Mouse (Mus musculus): ENCODE measurements around the gene Ryk. TPM values are rescaled to one million over a fixed set of nuclear protein-coding genes. Genes with fewer than 3 reads are reported as not detected.
"Not testable (repeated sequence)": the region's sequence is repeated elsewhere in the genome, so short reads cannot be mapped to it uniquely, and the experiment has no call there.

The Ryk gene
- polyA plus RNA-seq, 1 experiment: 68.9 TPM

DNA sequence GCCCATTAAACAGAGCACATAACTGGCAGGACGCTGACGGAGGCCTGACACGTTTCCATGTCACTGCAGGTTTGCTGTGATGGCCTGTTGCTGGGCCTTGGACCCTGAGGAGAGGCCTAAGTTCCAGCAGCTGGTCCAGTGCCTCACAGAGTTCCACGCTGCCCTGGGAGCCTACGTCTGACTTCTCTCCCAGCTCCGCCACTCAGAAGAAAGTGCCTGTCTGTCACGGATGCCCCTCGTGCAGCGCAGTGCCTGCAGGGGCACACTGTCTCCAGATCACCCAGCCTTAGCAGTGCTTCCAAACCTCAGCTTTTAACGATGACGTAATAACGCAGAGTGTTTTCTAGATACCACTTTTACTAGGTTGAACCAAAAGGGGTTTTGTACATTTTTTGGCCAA lies 72.1 kb downstream of the Ryk start:
- no peak overlapping the region for H3K4me3 ChIP-seq
- no peak for TF ChIP-seq TCF12 (IDR thresholded peaks at IDR 0.05; ENCODE audit: insufficient read depth, poor library complexity, severe bottlenecking)
- TF ChIP-seq MYOG (IDR thresholded peaks at IDR 0.05; ENCODE audit: control insufficient read depth in 1 of 3, insufficient read depth in 1 of 3, insufficient read length in 2 of 3, low read depth in 2 of 3): no peak
- H3K36me3 ChIP-seq (ENCODE audit: control insufficient read depth, insufficient read depth): peaks cover 25% of the 10 kb centered on the region
- no peaks in the 10 kb centered on the region for H3K79me2 ChIP-seq (ENCODE audit: control insufficient read depth, insufficient read depth)
- no peak overlapping the region for H3K4me2 ChIP-seq (ENCODE audit: low read depth)
- no peak overlapping the region for H3ac ChIP-seq (ENCODE audit: control insufficient read depth, insufficient read length)
- no peaks in the 10 kb centered on the region for H3K27me3 ChIP-seq (ENCODE audit: control insufficient read depth, insufficient read depth, insufficient read length)

DNA sequence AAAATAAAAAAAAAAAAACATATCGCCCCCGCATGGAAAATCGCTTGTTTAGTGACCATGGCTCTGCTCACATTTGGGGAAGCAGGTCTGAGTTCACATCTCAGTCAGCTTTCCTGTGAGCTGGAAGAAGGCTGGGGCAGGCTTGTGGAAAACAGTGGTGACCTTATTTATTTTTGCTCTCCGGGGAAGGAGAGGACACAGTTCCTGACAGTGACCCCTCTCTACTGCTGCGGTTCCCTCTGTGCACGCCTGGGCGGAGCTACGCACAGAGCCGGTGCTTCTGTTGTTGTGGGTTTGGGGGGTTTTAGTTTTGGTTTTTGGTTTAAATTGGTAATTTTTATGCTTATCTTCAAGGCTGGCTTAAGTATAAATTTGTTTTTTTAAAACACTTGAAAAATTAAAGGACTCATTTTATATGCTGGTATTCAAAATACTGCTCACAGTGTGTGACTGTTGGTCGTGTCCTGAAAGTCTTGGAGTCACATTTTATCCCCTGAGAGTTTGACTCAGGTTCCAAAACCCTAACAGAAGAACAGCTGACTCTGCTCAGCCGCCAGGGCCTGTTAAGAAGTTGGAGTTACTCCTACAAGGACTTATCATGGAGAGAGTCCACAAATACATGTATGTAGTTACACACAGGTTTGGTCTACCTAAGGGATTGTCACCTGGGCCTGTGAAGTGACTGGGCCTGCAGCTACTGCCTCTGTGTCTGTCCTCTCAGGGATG lies 73.0 kb downstream of the Ryk start:
- Histone ChIP-seq H3ac (ENCODE audit: control insufficient read depth, insufficient read length) (no peak overlapping the region), H3K4me3 (no peak overlapping the region), H3K27me3 (ENCODE audit: control insufficient read depth, insufficient read depth, insufficient read length) (no peaks in the 10 kb centered on the region), H3K36me3 (ENCODE audit: control insufficient read depth, insufficient read depth) (peaks cover 20% of the 10 kb centered on the region), H3K4me2 (ENCODE audit: low read depth) (no peak overlapping the region), H3K79me2 (ENCODE audit: control insufficient read depth, insufficient read depth) (no peaks in the 10 kb centered on the region)
- no peak for TF ChIP-seq POLR2AphosphoS2 (IDR thresholded peaks at IDR 0.05; ENCODE audit: insufficient read length, low read depth)
- no peak for TF ChIP-seq E2F4 (IDR thresholded peaks at IDR 0.05; ENCODE audit: insufficient read depth)
- no peak for TF ChIP-seq MYOD1 (IDR thresholded peaks at IDR 0.05; ENCODE audit: control insufficient read depth in 1 of 3, insufficient read length in 2 of 3, low read depth in 2 of 3)
- no peak for TF ChIP-seq SRF (IDR thresholded peaks at IDR 0.05; ENCODE audit: control insufficient read depth, insufficient read length, low read depth)
- no peak for TF ChIP-seq TCF12 (IDR thresholded peaks at IDR 0.05; ENCODE audit: insufficient read depth, poor library complexity, severe bottlenecking)
- TF ChIP-seq USF1 (IDR thresholded peaks at IDR 0.05; ENCODE audit: low read depth): no peak
- no peak for TF ChIP-seq MYOG (IDR thresholded peaks at IDR 0.05; ENCODE audit: control insufficient read depth in 1 of 3, insufficient read depth in 1 of 3, insufficient read length in 2 of 3, low read depth in 2 of 3)
- no peak for TF ChIP-seq TCF3 (IDR thresholded peaks at IDR 0.05; ENCODE audit: insufficient read length, low read depth)
- no peak for TF ChIP-seq REST (IDR thresholded peaks at IDR 0.05; ENCODE audit: insufficient read depth, insufficient read length)
- TF ChIP-seq POLR2A (IDR thresholded peaks at IDR 0.05; ENCODE audit: insufficient read length, low read depth): no peak
- TF ChIP-seq MAX (IDR thresholded peaks at IDR 0.05; ENCODE audit: low read depth): no peak
- TF ChIP-seq CEBPB (IDR thresholded peaks at IDR 0.05; ENCODE audit: insufficient read depth, poor library complexity, severe bottlenecking): no peak

DNA sequence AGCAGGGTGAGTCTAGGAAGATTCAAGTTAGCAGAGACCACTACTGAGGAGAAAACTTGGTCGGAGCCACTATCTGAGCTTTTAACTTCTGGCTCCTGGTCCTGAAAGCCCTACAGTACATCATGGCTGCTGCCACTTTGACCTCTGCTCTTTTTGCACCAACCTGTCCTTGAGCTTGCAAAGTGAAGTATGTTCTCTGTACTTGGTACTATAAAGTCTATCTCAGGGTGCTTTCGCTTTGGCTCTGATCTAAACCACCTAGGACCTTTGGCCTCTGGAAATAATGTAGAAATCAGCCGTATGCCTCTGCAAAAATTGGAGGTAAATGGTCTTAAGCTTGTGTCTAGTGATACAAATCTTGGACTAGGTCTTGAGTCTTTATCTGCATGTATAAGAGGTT lies 76.8 kb downstream of the Ryk start:
- H3K4me3 ChIP-seq: no peak overlapping the region
- H3K4me2 ChIP-seq (ENCODE audit: low read depth): no peak overlapping the region
- no peak overlapping the region for H3ac ChIP-seq (ENCODE audit: control insufficient read depth, insufficient read length)
- TF ChIP-seq SRF (IDR thresholded peaks at IDR 0.05; ENCODE audit: control insufficient read depth, insufficient read length, low read depth) (no peak), TCF3 (IDR thresholded peaks at IDR 0.05; ENCODE audit: insufficient read length, low read depth) (no peak), MAX (IDR thresholded peaks at IDR 0.05; ENCODE audit: low read depth) (no peak), USF1 (IDR thresholded peaks at IDR 0.05; ENCODE audit: low read depth) (no peak), POLR2A (IDR thresholded peaks at IDR 0.05; ENCODE audit: insufficient read length, low read depth) (no peak), REST (IDR thresholded peaks at IDR 0.05; ENCODE audit: insufficient read depth, insufficient read length) (no peak), E2F4 (IDR thresholded peaks at IDR 0.05; ENCODE audit: insufficient read depth) (no peak), MYOG (IDR thresholded peaks at IDR 0.05; ENCODE audit: control insufficient read depth in 1 of 3, insufficient read depth in 1 of 3, insufficient read length in 2 of 3, low read depth in 2 of 3) (no peak), MYOD1 (IDR thresholded peaks at IDR 0.05; ENCODE audit: control insufficient read depth in 1 of 3, insufficient read length in 2 of 3, low read depth in 2 of 3) (no peak), POLR2AphosphoS2 (IDR thresholded peaks at IDR 0.05; ENCODE audit: insufficient read length, low read depth) (no peak), TCF12 (IDR thresholded peaks at IDR 0.05; ENCODE audit: insufficient read depth, poor library complexity, severe bottlenecking) (no peak)
- H3K27me3 ChIP-seq (ENCODE audit: control insufficient read depth, insufficient read depth, insufficient read length): no peaks in the 10 kb centered on the region
- peaks cover 18% of the 10 kb centered on the region for H3K36me3 ChIP-seq (ENCODE audit: control insufficient read depth, insufficient read depth)
- no peaks in the 10 kb centered on the region for H3K79me2 ChIP-seq (ENCODE audit: control insufficient read depth, insufficient read depth)

DNA sequence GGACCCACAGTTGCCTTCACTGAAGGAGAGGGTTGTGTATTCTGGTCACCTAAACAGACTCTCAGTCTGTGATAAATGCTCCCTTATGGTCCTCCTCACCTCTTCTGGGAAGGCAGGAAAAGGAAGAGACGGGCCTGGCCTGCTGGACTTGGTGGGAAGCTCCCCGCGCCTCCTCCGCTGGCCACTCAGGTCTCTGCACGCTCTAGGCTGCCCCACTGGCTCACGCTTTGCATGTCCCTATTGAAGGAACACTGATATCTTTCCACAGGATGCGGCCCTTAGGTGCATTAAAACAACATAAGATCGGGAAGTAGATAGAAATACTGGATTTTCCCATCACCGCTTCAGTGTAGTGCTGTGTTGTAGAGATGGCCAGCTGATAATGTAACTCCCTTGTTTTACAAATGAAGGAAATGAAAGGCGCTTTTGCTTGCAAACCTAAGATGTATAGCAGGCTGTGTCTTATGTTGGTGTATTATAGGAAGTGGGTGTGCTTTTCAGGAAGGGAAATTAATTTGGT lies 77.9 kb downstream of the Ryk start:
- H3K36me3 ChIP-seq (ENCODE audit: control insufficient read depth, insufficient read depth): peaks cover 18% of the 10 kb centered on the region
- no peak overlapping the region for H3ac ChIP-seq (ENCODE audit: control insufficient read depth, insufficient read length)
- H3K79me2 ChIP-seq (ENCODE audit: control insufficient read depth, insufficient read depth): no peaks in the 10 kb centered on the region
- TF ChIP-seq MYOG (IDR thresholded peaks at IDR 0.05; ENCODE audit: control insufficient read depth in 1 of 3, insufficient read depth in 1 of 3, insufficient read length in 2 of 3, low read depth in 2 of 3) (no peak), TCF3 (IDR thresholded peaks at IDR 0.05; ENCODE audit: insufficient read length, low read depth) (no peak), E2F4 (IDR thresholded peaks at IDR 0.05; ENCODE audit: insufficient read depth) (no peak), TCF12 (IDR thresholded peaks at IDR 0.05; ENCODE audit: insufficient read depth, poor library complexity, severe bottlenecking) (no peak), POLR2AphosphoS2 (IDR thresholded peaks at IDR 0.05; ENCODE audit: insufficient read length, low read depth) (no peak), POLR2A (IDR thresholded peaks at IDR 0.05; ENCODE audit: insufficient read length, low read depth) (no peak), CEBPB (IDR thresholded peaks at IDR 0.05; ENCODE audit: insufficient read depth, poor library complexity, severe bottlenecking) (no peak), SRF (IDR thresholded peaks at IDR 0.05; ENCODE audit: control insufficient read depth, insufficient read length, low read depth) (no peak), USF1 (IDR thresholded peaks at IDR 0.05; ENCODE audit: low read depth) (no peak), REST (IDR thresholded peaks at IDR 0.05; ENCODE audit: insufficient read depth, insufficient read length) (no peak), MAX (IDR thresholded peaks at IDR 0.05; ENCODE audit: low read depth) (no peak), MYOD1 (IDR thresholded peaks at IDR 0.05; ENCODE audit: control insufficient read depth in 1 of 3, insufficient read length in 2 of 3, low read depth in 2 of 3) (no peak)
- no peaks in the 10 kb centered on the region for H3K27me3 ChIP-seq (ENCODE audit: control insufficient read depth, insufficient read depth, insufficient read length)
- no peak overlapping the region for H3K4me3 ChIP-seq
- no peak overlapping the region for H3K4me2 ChIP-seq (ENCODE audit: low read depth)

DNA sequence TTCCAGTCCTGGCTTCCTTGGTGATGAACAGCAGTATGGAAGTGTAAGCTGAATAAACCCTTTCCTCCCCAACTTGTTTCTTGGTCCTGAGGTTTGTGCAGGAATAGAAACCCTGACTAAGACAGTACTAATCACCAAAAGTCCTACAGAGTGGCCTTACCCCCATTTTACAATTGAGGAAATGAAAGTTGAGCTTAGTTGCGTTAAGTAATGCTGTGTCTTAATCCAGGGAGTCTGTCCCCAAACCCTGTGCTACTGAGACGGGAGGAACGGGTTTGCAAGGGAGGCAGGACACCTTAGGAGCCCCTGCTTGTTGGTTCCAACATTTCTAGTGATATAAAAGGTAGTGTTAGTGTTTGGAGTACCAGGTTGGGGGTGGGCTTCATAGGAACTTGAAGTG lies 78.9 kb downstream of the Ryk start:
- H3K27me3 ChIP-seq (ENCODE audit: control insufficient read depth, insufficient read depth, insufficient read length); H3K79me2 ChIP-seq (ENCODE audit: control insufficient read depth, insufficient read depth); H3K4me3 ChIP-seq; H3ac ChIP-seq (ENCODE audit: control insufficient read depth, insufficient read length); H3K4me2 ChIP-seq (ENCODE audit: low read depth): not testable (repeated sequence)
- H3K36me3 ChIP-seq (ENCODE audit: control insufficient read depth, insufficient read depth): peaks cover 14% of the 10 kb centered on the region
